Mouse (Mus musculus): ENCODE data around the gene Adipoq.

- TF ChIP-seq USF1 (IDR thresholded peaks at IDR 0.05; ENCODE audit: low read depth) (no peak), CTCF (IDR thresholded peaks at IDR 0.05; ENCODE audit: control insufficient read depth, insufficient read depth, insufficient read length) (no peak)
Measured at GRCm38 (mm10) chr16:23115486-23115885, 30.9 kb upstream of the Adipoq start.

Measured in C2C12 (cell line).